Mouse (Mus musculus) MEL (cell line): ENCODE measurements around the gene Tbcd. TPM values are rescaled to one million over a fixed set of nuclear protein-coding genes. Genes with fewer than 3 reads are reported as not detected.

Experiments used
- DNase-seq: peaks from one replicate; pipeline ENCODE4 v3.0.0; 2011; ENCODE audit warnings: low read depth, low spot score
- H3K27ac ChIP-seq: 2 replicates; pipeline ENCODE4 v1.5.1; 2012; ENCODE audit warnings: low read depth, mild to moderate bottlenecking, control low read depth, low read length, moderate library complexity; ENCODE audit not compliant: control insufficient read depth
- H3K27me3 ChIP-seq, 2 experiments: fragments of 150-350 bp in 1 of 2; sonication (generic) in 1 of 2; 2 replicates each; pipeline ENCODE4 v1.6.1; 2012; ENCODE audit warnings: low read length in 2 of 2, mild to moderate bottlenecking in 2 of 2, improper control_type of control experiment in 1 of 2, moderate library complexity in 1 of 2; ENCODE audit not compliant: insufficient read depth in 2 of 2, control insufficient read depth in 1 of 2
- H3K36me3 ChIP-seq, 2 experiments: 2 replicates each; pipeline ENCODE4 v1.6.1; 2012 to 2014; ENCODE audit warnings: low read length in 2 of 2, improper control_type of control experiment in 1 of 2, inconsistent platforms in 1 of 2, mild to moderate bottlenecking in 1 of 2; ENCODE audit not compliant: insufficient read depth in 2 of 2, control insufficient read depth in 1 of 2
- H3K4me1 ChIP-seq, 2 experiments: fragments of 150-350 bp in 1 of 2; sonication (generic) in 1 of 2; 2 replicates each; pipeline ENCODE4 v1.6.1; 2012; ENCODE audit warnings: low read length in 2 of 2, improper control_type of control experiment in 1 of 2, mild to moderate bottlenecking in 1 of 2; ENCODE audit not compliant: insufficient read depth in 2 of 2, control insufficient read depth in 1 of 2
- H3K4me3 ChIP-seq, 2 experiments: fragments of 150-350 bp in 1 of 2; sonication (generic) in 1 of 2; 2 replicates each; pipeline ENCODE4 v1.5.1; 2012; ENCODE audit warnings: low read depth in 2 of 2, low read length in 2 of 2, mild to moderate bottlenecking in 2 of 2, moderate library complexity in 2 of 2, control low read depth in 1 of 2, improper control_type of control experiment in 1 of 2; ENCODE audit not compliant: control insufficient read depth in 1 of 2, insufficient read depth in 1 of 2
- H3K79me2 ChIP-seq: 2 replicates; pipeline ENCODE4 v1.6.1; 2012; ENCODE audit warnings: mild to moderate bottlenecking, low read length, moderate library complexity; ENCODE audit not compliant: control insufficient read depth, poor library complexity, insufficient read depth
- H3K9ac ChIP-seq: 2 replicates; pipeline ENCODE4 v1.6.1; 2012; ENCODE audit warnings: low read depth, mild to moderate bottlenecking, control low read depth, low read length, moderate library complexity; ENCODE audit not compliant: control insufficient read depth, poor library complexity, severe bottlenecking
- H3K9me3 ChIP-seq: fragments of 150-350 bp; sonication (generic); replicated peaks from 2 replicates; pipeline ENCODE4 v1.6.1; 2012; ENCODE audit warnings: mild to moderate bottlenecking, low read length, improper control_type of control experiment, moderate library complexity; ENCODE audit not compliant: insufficient read depth
- BHLHE40 ChIP-seq: IDR thresholded peaks from 2 replicates; pipeline ENCODE4 v1.6.1; 2012; ENCODE audit warnings: low read depth, mild to moderate bottlenecking, inconsistent platforms, low read length, improper control_type of control experiment, borderline replicate concordance
- CHD1 ChIP-seq: IDR thresholded peaks from 2 replicates; pipeline ENCODE4 v1.6.1; 2012; ENCODE audit warnings: low read depth, mild to moderate bottlenecking, inconsistent platforms, low read length, improper control_type of control experiment
- CHD2 ChIP-seq: IDR thresholded peaks from 2 replicates; pipeline ENCODE4 v1.6.1; 2011; ENCODE audit warnings: low read length, improper control_type of control experiment
- EP300 ChIP-seq, 2 experiments: IDR thresholded peaks; 2 replicates each; pipeline ENCODE4 v1.6.1; 2011; ENCODE audit warnings: improper control_type of control experiment in 2 of 2, low read length in 2 of 2, low read depth in 1 of 2, mild to moderate bottlenecking in 1 of 2
- ETS1 ChIP-seq: IDR thresholded peaks from 2 replicates; pipeline ENCODE4 v1.6.1; 2012; ENCODE audit warnings: low read depth, mild to moderate bottlenecking, inconsistent platforms, low read length, improper control_type of control experiment, moderate library complexity
- GATA1 ChIP-seq: IDR thresholded peaks from 2 replicates; pipeline ENCODE4 v1.6.1; 2011; ENCODE audit warnings: low read depth, low read length, improper control_type of control experiment
- HCFC1 ChIP-seq: IDR thresholded peaks from 2 replicates; pipeline ENCODE4 v1.6.1; 2012; ENCODE audit warnings: low read depth, mild to moderate bottlenecking, inconsistent platforms, low read length, improper control_type of control experiment, moderate library complexity
- MAX ChIP-seq: IDR thresholded peaks from 2 replicates; pipeline ENCODE4 v1.6.1; 2011; ENCODE audit warnings: low read length, improper control_type of control experiment
- MAZ ChIP-seq: IDR thresholded peaks from 2 replicates; pipeline ENCODE4 v1.6.1; 2012; ENCODE audit warnings: low read depth, mild to moderate bottlenecking, inconsistent platforms, low read length, improper control_type of control experiment
- MXI1 ChIP-seq: IDR thresholded peaks from 2 replicates; pipeline ENCODE4 v1.6.1; 2011; ENCODE audit warnings: mild to moderate bottlenecking, low read depth, low read length, improper control_type of control experiment
- MYB ChIP-seq: IDR thresholded peaks from 2 replicates; pipeline ENCODE4 v1.6.1; 2011; ENCODE audit warnings: mild to moderate bottlenecking, low read depth, low read length, improper control_type of control experiment
- MYC ChIP-seq: IDR thresholded peaks from 2 replicates; pipeline ENCODE4 v1.6.1; 2011; ENCODE audit warnings: low read depth, mild to moderate bottlenecking, low read length, improper control_type of control experiment, moderate library complexity
- SIN3A ChIP-seq: IDR thresholded peaks from 2 replicates; pipeline ENCODE4 v1.6.1; 2012; ENCODE audit warnings: low read length, improper control_type of control experiment, inconsistent platforms
- TAL1 ChIP-seq: IDR thresholded peaks from 2 replicates; pipeline ENCODE4 v1.6.1; 2012; ENCODE audit warnings: mild to moderate bottlenecking, inconsistent platforms, low read length, moderate library complexity, mixed read lengths
- TCF12 ChIP-seq: IDR thresholded peaks from 2 replicates; pipeline ENCODE4 v1.6.1; 2014; ENCODE audit warnings: low read depth, mild to moderate bottlenecking, inconsistent platforms, low read length, improper control_type of control experiment, moderate library complexity
- USF2 ChIP-seq, 2 experiments: IDR thresholded peaks; 2 replicates each; pipeline ENCODE4 v1.6.1; 2011 to 2012; ENCODE audit warnings: improper control_type of control experiment in 2 of 2, low read length in 2 of 2, borderline replicate concordance in 1 of 2, inconsistent platforms in 1 of 2, low read depth in 1 of 2, mild to moderate bottlenecking in 1 of 2; ENCODE audit not compliant: insufficient read depth in 1 of 2
- polyA plus RNA-seq, 2 experiments: library from polyadenylated mRNA; stranded (reverse) in 1 of 2; unstranded in 1 of 2; fragments of >175 nt in 1 of 2; fragments of >200 nt in 1 of 2; gene quantifications; 2 replicates each; pipeline versions ENCODE4 v1.2.1 to v1.2.4; 2012; ENCODE audit warnings: low replicate concordance in 2 of 2, low read depth in 1 of 2; ENCODE audit not compliant: insufficient read length in 2 of 2, insufficient read depth in 1 of 2, missing spikeins in 1 of 2
- total RNA-seq: library from RNA; depleted of rRNA; stranded (reverse); fragments of 300-350 nt; gene quantifications from 2 replicates; pipeline ENCODE4 v1.2.3, GENCODE M21; 2012

The Tbcd gene
- total and polyA plus RNA-seq, 3 experiments = 50.0 to 65.3 TPM; not detected in 1

DNA sequence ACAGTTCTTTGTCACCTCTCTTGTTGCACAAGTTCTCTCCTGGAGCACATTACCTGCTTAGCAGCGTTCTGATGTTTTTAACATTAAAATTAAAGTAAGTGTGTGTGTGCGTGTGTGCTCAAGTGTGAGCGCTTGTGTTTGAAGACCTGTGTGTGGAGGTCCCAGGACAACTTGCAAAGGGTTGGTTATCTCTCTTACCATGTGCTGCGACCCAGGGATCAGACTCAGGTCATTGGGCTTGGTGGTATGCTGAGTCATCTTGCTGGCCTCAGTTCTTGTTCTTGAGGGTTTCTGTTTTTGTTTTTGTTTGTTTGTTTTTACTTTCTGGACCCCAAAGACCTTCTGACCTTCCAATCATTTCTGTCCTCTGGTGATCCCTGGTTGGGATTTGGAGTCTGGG is 96.2 kb downstream of the Tbcd start (continued):
- TF ChIP-seq USF2 (IDR thresholded peaks at IDR 0.05; ENCODE audit: borderline replicate concordance in 1 of 2, insufficient read depth in 1 of 2, low read depth in 1 of 2, low read length in 2 of 2) (no peak), MYB (no peak), MAZ (0 out of 2 replicates have a peak, but pooled peaks have one; percentile 35), SIN3A (peak; percentile 65), ETS1 (peak; percentile 72)

DNA sequence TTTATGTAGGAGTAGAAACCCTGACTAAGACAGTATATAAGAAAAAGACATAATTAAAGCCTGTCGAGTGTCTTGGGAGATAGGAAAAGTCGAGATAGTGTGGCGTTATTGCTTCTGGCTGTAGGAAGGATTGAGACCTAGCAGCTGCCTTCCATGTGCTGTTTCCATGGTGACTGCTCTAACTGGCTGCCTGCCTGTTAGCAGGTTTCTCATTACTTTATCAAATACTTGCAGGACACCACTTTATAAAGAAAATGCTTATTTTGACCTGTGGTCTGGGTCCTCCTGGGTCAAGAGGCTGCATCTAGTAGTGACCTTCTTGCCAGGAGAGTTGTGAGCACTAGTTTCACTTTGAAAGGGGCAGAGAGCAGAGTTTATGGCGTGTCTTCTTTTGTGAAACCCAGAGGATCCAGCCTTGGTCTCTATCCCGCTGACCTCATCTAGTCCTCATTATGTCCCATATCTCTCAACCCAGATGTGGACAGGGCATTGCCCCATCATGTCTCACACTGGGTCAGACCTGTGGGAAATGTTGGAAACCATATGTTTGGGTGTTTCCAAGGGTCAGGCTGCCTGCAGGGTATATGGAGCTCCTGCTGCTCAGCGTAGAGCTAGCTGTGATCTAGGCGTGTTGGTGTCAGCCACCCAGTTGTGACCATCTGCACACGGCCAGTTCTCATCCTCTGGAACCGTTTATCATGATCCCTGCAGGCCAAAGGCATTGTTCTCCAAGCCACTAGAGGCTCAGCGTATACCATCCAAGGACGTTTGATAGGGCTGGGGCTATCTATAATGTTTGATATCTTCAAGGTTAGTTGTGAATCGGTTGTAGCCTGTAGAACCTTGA is 97.5 kb downstream of the Tbcd start:
- no peaks in the 10 kb centered on the region for H3K9me3 ChIP-seq
- no peak overlapping the region for H3K9ac ChIP-seq
- peak overlapping the region in 1 of 2 experiments; percentile 30; a peak in 1 of 4 replicates for H3K4me3 ChIP-seq
- TF ChIP-seq MAZ (no peak), TAL1 (peak; percentile 57), MYC (0 out of 2 replicates have a peak, but pooled peaks have one; percentile 59), HCFC1 (0 out of 2 replicates have a peak, but pooled peaks have one; percentile 9), ETS1 (peak; percentile 77), TCF12 (peak; percentile 58; the same call in 1 of the 2 replicates), GATA1 (peak; percentile 53), BHLHE40 (0 out of 2 replicates have a peak, but pooled peaks have one; percentile 20), CHD2 (no peak), MAX (peak; percentile 16; the same call in 1 of the 2 replicates), CHD1 (no peak), SIN3A (peak; percentile 63), EP300 (IDR thresholded peaks at IDR 0.05; ENCODE audit: low read depth in 1 of 2, low read length in 2 of 2) (peak; percentile 47 to 55), MXI1 (peak; percentile 82)
- TF ChIP-seq, all 39 proteins: peak for 11
- H3K36me3 ChIP-seq = peaks cover 2 to 30% of the 10 kb centered on the region in 2 experiments; a peak in 2 of 4 replicates
- H3K4me1 ChIP-seq = peaks cover 38 to 44% of the 10 kb centered on the region in 2 experiments
- peak overlapping the region; percentile 11; the same call in 1 of the 2 replicates for H3K27ac ChIP-seq
- no peaks in the 10 kb centered on the region for H3K27me3 ChIP-seq
- DNase-seq = peak; percentile 80
- no peaks in the 10 kb centered on the region for H3K79me2 ChIP-seq
